Mouse (Mus musculus): Measurements from ENCODE around the gene Tnrc6a. TPM values are rescaled to one million over a fixed set of nuclear protein-coding genes. Genes with fewer than 3 reads are reported as not detected.
A peak's percentile ranks its signal among the peaks of the same experiment; 100 is the strongest.

Tnrc6a gene
- polyA plus RNA-seq, 1 experiment from 2014 or later, result 59.6 TPM

DNA sequence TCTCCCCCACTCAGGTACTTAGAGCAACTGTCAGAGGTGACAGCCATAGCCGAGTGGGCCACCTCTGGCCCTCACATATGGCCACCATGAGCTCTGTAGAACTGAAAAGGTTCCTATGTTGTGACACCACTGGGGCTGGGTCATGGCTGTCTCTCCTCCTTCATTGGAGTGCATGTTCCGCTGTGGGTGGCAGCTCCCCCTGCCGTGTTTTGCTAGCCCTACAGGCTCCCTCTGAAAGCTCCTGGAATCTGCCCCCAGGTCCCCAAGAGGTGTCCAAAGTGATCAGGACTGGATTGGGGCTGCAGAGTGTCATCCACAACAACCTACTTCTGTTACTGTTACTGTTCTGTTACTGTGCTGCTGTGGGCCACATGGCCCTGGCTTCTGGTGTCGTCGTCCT is 88.6 kb downstream of the Tnrc6a start:
- Histone ChIP-seq H3K4me1 (ENCODE audit: insufficient read depth, low read depth, low read length) (no peaks in the 10 kb centered on the region), H3K9me3 (ENCODE audit: low read length) (no peaks in the 10 kb centered on the region), H3K4me3 (ENCODE audit: low read depth, low read length) (no peak overlapping the region), H3K36me3 (ENCODE audit: insufficient read depth, low read length) (no peaks in the 10 kb centered on the region), H3K27ac (ENCODE audit: low read length) (no peak overlapping the region), H3K9ac (replicated peaks; ENCODE audit: low read depth) (no peak overlapping the region), H3K4me2 (replicated peaks; ENCODE audit: low read depth, low read length) (no peak overlapping the region), H3K27me3 (replicated peaks; ENCODE audit: insufficient read depth, low read length) (no peaks in the 10 kb centered on the region)
- 77% methylated on average over 5 of the region's 5 CpGs for WGBS
- DNase-seq (ENCODE audit: low spot score), result no peak
- ATAC-seq, result no peak
- TF ChIP-seq CTCF (IDR thresholded peaks at IDR 0.05) (no peak), EP300 (IDR thresholded peaks at IDR 0.05) (no peak)

DNA sequence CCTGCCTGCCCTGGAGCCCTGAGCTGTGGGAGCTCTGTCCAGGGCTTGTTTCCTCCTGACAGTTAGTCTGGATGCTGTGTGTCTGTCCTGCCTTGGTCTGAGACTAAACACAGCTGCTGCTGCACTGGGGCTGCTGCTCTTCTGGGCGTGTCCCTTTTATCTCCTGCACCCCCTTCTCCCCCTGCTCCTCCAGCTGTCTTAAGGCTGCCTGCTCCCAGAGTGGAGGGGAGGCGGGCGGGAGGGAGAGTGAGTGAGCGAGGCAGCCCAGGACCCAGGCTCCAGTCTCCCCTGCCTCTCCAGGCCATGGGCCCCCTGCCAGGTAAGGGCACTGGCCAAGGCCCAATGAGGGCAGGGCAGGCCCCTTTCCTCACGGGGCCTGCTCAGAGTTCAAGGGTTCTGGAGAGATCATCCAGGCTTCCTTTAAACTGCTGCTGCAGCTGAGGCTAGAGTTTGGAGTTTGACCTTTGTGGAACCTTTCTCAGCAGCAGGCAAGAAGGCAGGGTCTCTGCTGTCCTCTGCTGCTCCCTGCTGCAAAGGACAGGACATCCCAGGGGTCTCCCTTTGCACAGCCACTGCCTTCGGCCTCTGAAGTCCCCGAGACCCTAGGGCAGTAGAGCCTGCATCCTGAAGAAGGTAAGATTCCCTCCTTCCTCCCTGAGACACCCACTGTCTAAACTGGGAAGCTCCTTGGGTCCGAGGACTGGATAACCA is 90.8 kb downstream of the Tnrc6a start, which contains the start of gene Slc5a11:
Gene Slc5a11 (plus strand): TSS at position 416 of the 711 bp plus-strand sequence.
- no peak within 1 kb of the TSS for H3K9ac ChIP-seq (replicated peaks; ENCODE audit: low read depth)
- H3K27me3 ChIP-seq (replicated peaks; ENCODE audit: insufficient read depth, low read length), result no peaks in the 10 kb centered on the region
- H3K27ac ChIP-seq (ENCODE audit: low read length), result no peak within 1 kb of the TSS
- H3K36me3 ChIP-seq (ENCODE audit: insufficient read depth, low read length), result no peaks in the 10 kb centered on the region
- no peak for TF ChIP-seq CTCF (IDR thresholded peaks at IDR 0.05)
- no peak for TF ChIP-seq EP300 (IDR thresholded peaks at IDR 0.05)
- WGBS, result 36% methylated on average over 7 of the region's 8 CpGs
- ATAC-seq (peak; percentile 50), DNase-seq (ENCODE audit: low spot score) (no peak)
- H3K9me3 ChIP-seq (ENCODE audit: low read length), result no peaks in the 10 kb centered on the region
- H3K4me2 ChIP-seq (replicated peaks; ENCODE audit: low read depth, low read length), result no peak within 1 kb of the TSS
- no peaks in the 10 kb centered on the region for H3K4me1 ChIP-seq (ENCODE audit: insufficient read depth, low read depth, low read length)
- H3K4me3 ChIP-seq (ENCODE audit: low read depth, low read length), result no peak within 1 kb of the TSS

DNA sequence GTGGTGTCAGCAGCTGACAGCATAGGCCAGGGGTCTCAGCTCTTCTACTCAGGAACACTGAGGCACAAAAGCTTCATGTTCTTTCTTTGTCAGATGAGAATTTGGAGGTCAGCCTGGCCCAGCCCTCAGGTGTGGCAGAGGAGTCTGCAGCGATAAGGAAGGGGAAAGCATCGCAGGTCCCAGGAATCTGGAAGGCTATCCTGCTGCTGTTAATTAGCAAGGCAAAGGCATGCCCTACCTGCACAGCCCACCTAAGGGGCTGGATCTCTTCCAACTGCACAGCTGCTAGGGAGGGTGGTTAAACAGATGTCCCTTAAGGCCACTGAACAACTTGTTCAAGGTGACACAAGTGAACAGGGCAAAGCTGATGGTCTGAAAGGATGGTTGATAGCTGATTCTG is 91.5 kb downstream of the Tnrc6a start:
- TF ChIP-seq EP300 (IDR thresholded peaks at IDR 0.05), result no peak
- TF ChIP-seq CTCF (IDR thresholded peaks at IDR 0.05), result no peak
- H3K4me3 ChIP-seq (ENCODE audit: low read depth, low read length), result no peak overlapping the region
- 65% methylated on average over 2 of the region's 2 CpGs for WGBS
- H3K4me1 ChIP-seq (ENCODE audit: insufficient read depth, low read depth, low read length), result no peaks in the 10 kb centered on the region
- H3K27ac ChIP-seq (ENCODE audit: low read length), result no peak overlapping the region
- ATAC-seq, result no peak
- H3K4me2 ChIP-seq (replicated peaks; ENCODE audit: low read depth, low read length), result no peak overlapping the region
- no peaks in the 10 kb centered on the region for H3K36me3 ChIP-seq (ENCODE audit: insufficient read depth, low read length)
- H3K9ac ChIP-seq (replicated peaks; ENCODE audit: low read depth), result no peak overlapping the region
- no peaks in the 10 kb centered on the region for H3K27me3 ChIP-seq (replicated peaks; ENCODE audit: insufficient read depth, low read length)
- no peaks in the 10 kb centered on the region for H3K9me3 ChIP-seq (ENCODE audit: low read length)
- no peak for DNase-seq (ENCODE audit: low spot score)

DNA sequence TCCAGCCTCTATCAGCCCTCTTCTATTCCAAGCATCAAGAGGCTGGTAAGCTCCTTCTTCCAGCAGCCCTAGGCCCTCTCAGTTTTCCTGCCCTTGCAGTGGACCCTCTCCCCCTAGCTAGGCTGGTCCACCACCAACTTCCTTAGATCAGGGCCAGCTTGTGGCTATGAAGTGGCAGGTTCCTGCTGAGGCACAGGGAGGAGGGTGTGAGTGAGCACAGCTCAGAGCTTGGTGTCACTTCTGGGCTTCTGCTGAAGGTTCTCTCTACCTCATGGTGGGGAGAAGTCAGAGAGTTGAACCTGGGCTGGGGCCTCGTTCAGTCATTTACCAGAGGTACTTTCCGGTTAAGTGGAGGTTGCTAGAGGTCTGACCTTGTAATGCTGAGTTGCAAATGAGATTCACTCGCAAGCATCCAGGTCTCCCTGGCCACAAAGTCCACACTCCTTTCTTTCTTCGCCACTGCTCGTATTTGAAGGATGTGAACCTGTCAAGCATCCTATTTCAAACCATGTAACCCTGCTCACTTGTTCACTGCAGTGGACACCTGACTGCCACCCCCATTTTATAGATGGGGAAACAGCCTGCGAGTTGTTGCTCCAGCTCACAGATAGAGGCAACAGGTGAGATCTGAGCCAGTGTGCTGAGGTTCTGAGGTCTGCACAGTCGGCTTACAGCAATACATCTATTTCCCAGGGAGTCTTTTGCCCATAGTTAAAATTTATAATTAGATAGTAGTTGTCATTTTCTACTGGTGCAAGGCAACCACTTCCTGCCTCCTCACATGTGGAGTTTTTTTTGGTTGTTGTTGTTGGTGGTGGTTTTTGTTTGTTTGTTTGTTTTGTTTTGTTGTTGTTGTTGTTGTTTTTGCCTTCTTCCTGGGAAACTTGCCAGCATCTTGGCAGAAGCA is 94.0 kb downstream of the Tnrc6a start:
- Histone ChIP-seq H3K4me3 (ENCODE audit: low read depth, low read length) (no peak overlapping the region), H3K27ac (ENCODE audit: low read length) (no peak overlapping the region), H3K9ac (replicated peaks; ENCODE audit: low read depth) (no peak overlapping the region), H3K4me1 (ENCODE audit: insufficient read depth, low read depth, low read length) (no peaks in the 10 kb centered on the region), H3K4me2 (replicated peaks; ENCODE audit: low read depth, low read length) (no peak overlapping the region), H3K9me3 (ENCODE audit: low read length) (no peaks in the 10 kb centered on the region), H3K27me3 (replicated peaks; ENCODE audit: insufficient read depth, low read length) (no peaks in the 10 kb centered on the region), H3K36me3 (ENCODE audit: insufficient read depth, low read length) (no peaks in the 10 kb centered on the region)
- 62% methylated on average over 7 of the region's 7 CpGs for WGBS
- TF ChIP-seq CTCF (IDR thresholded peaks at IDR 0.05), result no peak
- no peak for TF ChIP-seq EP300 (IDR thresholded peaks at IDR 0.05)
- DNase-seq (ENCODE audit: low spot score) (no peak), ATAC-seq (no peak)

DNA sequence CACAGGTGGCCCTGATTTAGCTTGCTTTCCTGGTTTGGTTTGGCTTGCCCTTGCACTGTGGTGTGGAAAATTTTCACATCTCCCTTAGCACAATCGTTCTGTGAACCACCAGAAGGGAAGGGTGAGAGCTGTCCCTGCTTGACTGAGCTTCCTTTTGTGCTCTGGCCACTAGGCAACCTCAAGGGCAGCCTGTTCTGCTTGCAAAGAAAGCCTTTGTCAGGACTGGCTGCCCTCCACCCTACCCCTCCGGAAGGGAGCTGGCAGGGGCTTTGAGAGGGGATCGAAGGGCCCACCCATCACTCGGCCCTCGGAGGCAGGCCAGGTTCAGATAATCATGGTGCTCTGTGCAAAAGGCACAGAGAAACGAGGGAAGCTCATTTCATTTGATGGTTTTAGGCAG is 94.9 kb downstream of the Tnrc6a start:
- H3K27me3 ChIP-seq (replicated peaks; ENCODE audit: insufficient read depth, low read length), result no peaks in the 10 kb centered on the region
- H3K9ac ChIP-seq (replicated peaks; ENCODE audit: low read depth), result no peak overlapping the region
- no peak overlapping the region for H3K4me3 ChIP-seq (ENCODE audit: low read depth, low read length)
- H3K36me3 ChIP-seq (ENCODE audit: insufficient read depth, low read length), result no peaks in the 10 kb centered on the region
- H3K9me3 ChIP-seq (ENCODE audit: low read length), result no peaks in the 10 kb centered on the region
- H3K27ac ChIP-seq (ENCODE audit: low read length), result no peak overlapping the region
- no peaks in the 10 kb centered on the region for H3K4me1 ChIP-seq (ENCODE audit: insufficient read depth, low read depth, low read length)
- no peak for TF ChIP-seq CTCF (IDR thresholded peaks at IDR 0.05)
- TF ChIP-seq EP300 (IDR thresholded peaks at IDR 0.05), result no peak
- no peak overlapping the region for H3K4me2 ChIP-seq (replicated peaks; ENCODE audit: low read depth, low read length)
- WGBS, result 41% methylated on average over 6 of the region's 6 CpGs
- ATAC-seq (no peak), DNase-seq (ENCODE audit: low spot score) (no peak)

DNA sequence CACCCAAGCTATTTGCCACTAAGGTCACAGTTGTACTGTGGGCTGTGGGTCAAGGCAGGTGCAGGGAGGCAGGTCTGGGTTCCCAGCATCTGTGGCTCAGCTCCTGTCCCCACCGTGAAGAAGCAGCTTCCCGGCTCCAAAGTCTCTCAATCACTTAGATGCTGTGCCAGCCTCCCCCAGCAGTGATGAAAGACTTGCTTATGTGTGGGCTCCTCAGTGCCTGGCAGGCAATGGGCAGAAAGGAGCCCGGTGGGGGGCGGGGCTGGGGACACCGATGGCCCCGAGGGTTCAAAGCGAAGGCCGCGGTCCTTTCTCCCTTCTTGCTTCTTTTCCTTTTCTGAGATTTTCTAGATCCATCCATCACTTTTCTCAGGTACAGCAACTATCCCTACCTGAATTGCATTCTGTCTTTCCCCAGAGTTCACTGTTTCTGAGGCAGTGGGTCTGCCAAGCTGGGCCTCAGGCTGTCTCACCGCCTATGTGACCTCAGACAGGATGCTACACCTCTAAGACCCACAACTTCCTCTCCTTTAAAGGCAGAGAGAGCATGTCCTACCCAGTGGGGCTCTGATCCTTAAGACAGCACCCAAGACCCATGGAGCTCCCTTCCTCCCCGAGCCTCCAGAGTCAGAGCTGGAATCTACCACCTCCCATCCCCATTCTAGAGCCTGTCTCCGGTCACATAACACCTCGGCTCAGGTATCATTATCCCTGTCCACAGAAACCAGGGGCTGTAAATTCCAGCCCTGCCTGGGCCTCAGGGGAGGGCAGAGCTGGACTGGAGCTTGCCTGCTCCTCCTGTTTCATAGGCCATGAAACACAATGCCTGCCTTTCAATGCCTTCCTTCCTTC is 96.3 kb downstream of the Tnrc6a start:
- DNase-seq (ENCODE audit: low spot score) (no peak), ATAC-seq (no peak)
- no peak for TF ChIP-seq CTCF (IDR thresholded peaks at IDR 0.05)
- no peak for TF ChIP-seq EP300 (IDR thresholded peaks at IDR 0.05)

More for the DNA sequence above, 96.3 kb downstream of the Tnrc6a start:
- H3K9ac ChIP-seq (replicated peaks; ENCODE audit: low read depth), result no peak overlapping the region
- WGBS, result 65% methylated on average over 13 of the region's 13 CpGs
- no peaks in the 10 kb centered on the region for H3K4me1 ChIP-seq (ENCODE audit: insufficient read depth, low read depth, low read length)
- no peak overlapping the region for H3K4me2 ChIP-seq (replicated peaks; ENCODE audit: low read depth, low read length)
- H3K27ac ChIP-seq (ENCODE audit: low read length), result no peak overlapping the region
- H3K27me3 ChIP-seq (replicated peaks; ENCODE audit: insufficient read depth, low read length), result no peaks in the 10 kb centered on the region
- H3K4me3 ChIP-seq (ENCODE audit: low read depth, low read length), result no peak overlapping the region
- no peaks in the 10 kb centered on the region for H3K9me3 ChIP-seq (ENCODE audit: low read length)
- no peaks in the 10 kb centered on the region for H3K36me3 ChIP-seq (ENCODE audit: insufficient read depth, low read length)

Measured in lung, postnatal 0 days (tissue).